Mouse (Mus musculus): ENCODE measurements around the gene Zfp764.
"Not testable (repeated sequence)": the region's sequence is repeated elsewhere in the genome, so short reads cannot be mapped to it uniquely, and the experiment has no call there.

Gene Zfp764

DNA sequence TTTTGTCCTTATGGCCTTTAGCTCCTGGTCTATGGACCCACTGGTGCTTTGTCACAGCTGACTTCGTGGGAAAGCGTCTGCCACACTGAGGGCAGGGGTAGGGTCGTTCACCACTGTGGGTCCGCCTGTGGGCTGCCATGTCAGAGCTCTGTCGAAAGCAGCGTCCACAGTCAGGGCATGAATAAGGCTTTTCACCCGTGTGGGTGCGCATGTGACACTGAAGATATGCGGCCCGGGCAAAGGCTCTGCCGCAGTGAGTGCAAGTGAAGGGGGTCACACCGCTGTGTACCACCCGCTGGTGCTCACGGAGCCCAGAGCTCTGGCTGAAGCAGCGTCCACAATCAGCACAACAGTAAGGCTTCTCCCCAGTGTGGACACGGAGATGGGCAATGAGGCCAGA, 15.1 kb downstream of the Zfp764 start:
- no peak for DNase-seq (ENCODE audit: low spot score)

DNA sequence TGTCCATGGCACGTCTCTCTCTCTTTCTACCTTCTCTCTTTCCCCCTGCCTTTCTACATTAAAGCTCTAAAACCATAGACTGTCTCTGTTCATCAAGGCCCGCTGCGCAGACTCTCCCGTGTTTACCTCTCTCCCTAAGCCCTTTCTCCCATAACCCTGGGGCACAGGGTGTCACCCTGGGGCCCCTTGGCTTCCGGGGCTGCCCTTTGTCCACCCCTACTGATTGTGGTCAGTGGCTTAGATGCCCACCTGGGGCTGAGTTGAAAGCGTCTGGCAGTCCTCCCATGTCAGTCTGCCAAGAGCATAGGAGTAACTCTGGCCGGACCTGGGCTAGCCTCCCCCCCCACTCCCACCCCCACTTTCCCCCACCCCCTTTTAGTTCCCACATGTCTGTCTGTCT, 16.3 kb downstream of the Zfp764 start:
- no peak for DNase-seq (ENCODE audit: low spot score)

DNA sequence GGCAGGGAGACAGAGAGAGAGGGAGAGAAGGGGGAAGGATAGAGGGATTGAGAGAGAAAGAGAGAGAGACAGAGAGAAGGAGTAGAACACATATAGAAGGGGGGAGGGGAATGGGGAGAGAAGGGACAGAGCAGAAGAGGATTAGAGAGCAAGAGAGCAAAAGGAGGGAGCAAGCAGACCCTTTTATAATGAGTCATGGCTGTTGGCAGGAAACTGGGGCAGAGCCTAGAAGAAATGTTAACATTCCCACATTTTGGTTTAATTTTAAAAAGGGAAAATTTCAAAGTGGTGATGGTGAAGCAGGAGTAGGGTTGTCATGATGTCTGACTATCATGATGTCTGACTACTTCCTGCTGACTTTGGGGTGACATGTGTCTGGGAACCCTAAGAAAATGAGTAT, 18.4 kb downstream of the Zfp764 start:
- not testable (repeated sequence) for DNase-seq (ENCODE audit: low spot score)

DNA sequence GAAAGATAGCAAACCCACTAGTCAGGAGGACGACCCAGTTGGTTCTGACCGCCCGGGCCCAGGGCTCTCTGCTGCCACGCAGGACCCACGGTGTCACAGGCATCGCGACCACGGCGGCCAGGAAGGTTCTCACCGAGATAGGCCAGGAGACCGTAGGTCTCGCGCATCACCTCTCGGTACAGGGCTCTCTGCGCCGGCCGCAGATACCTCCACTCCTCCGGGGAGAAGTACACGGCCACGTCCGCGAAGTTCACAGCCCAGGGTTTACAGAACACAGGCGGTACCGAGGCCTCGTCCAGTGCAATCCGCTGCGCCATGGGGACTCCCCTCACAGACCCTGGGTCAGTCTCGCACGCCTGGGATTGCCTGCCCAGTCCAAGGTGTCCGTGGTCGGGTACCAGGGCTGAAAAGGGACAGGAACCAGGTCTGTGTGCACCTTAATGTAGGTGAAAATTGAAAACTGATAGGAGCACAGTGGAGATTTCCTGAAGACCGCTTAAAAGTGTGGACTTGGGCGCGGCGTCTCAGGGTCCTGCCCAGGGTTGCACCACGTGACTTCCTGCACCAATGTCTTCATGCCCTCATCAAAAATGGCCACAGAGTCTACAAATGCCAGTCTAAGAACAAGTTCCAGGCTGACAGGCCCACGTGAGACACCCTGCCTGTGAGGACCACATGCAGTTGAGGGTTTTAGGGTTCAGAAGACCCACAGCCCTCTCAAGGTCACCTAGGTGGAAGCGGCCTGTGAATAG, 19.8 kb downstream of the Zfp764 start, which contains the start of gene 9130019O22Rik:
Gene 9130019O22Rik, minus strand, starts transcription at position 526 of the 752 bp plus-strand sequence.
- DNase-seq (ENCODE audit: low spot score) = peak; percentile 93

DNA sequence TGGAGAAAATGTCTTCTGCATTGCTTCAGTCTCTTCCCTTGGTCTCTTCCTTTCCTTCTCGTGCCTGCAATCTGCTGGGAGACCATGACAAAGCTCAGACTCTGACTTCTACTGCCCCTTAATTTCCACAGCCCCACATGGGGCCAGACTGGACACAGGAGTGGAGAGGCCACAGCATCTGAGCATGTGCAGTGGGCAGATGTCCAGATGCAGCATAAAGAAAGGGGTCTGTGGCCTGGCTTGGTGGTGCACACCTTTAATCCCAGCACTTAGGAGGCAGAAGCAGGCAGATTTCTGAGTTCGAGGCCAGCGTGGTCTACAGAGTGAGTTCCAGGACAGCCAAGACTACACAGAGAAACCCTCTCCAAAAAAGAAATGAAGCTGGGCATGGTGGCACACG, 21.1 kb downstream of the Zfp764 start:
- not testable (repeated sequence) for DNase-seq (ENCODE audit: low spot score)

DNA sequence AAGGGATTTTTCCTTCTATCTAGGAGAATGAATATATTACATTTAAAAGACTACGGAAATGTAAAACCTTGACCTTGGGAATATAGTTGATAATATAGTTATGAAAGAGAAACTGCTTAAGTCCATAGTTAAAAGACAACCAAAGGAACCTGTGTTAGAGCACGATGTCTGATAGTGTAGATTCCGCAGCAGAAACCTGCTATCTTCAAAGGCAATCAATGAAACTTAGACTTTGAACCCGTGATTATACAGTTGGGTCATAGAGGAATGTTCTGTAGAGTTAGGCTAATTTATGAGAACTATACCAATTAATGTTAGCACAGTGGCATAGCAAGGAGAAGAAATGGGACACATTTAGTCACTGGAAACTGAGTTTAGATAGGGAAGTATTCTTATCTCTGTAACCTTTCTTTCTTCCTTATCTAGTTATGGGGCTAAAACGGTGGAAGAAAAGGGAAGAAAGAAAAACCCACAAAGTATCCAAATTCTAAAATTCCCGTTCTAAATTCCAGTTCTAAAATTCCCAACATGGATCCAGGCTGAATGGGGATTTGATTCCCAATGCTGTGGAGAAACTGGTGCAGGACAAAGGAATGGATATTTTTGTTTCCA, 28.2 kb downstream of the Zfp764 start:
- no peak for DNase-seq (ENCODE audit: low spot score)

DNA sequence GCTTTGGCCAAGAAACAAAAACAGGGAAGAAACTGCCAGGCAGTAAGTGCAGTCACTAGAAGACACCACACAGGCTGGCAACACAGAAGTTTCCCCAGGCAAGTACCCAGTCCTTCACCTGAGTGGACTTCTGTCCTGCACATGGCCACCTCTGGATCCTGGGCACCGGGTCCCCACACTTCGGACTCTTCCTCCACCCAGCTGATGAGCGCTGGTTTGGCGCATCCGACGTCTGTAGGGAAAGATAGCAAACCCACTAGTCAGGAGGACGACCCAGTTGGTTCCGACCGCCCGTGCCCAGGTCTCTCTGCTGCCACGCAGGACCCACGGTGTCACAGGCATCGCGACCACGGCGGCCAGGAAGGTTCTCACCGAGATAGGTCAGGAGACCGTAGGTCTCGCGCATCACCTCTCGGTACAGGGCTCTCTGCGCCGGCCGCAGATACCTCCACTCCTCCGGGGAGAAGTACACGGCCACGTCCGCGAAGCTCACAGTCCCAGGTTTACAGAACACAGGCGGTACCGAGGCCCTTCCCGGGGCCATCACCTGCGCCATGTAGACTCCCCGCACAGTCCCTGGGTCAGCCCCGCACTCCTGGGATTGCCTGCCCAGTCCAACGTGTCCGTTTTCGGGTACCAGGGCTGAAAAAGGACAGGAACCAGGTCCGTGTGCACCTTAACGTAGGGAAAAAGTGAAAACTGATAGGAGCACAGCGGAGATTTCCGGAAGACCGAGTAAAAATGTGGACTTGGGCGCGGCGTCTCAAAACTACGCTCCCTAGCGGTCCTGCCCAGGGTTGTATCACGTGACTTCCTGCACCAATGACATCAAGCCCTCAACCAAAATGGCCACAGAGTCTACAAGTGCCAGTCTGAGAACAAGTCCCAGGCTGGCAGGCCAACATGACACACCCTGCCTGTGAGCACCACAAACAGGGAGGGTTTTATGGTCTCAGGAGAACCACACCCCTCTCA, 31.1 kb downstream of the Zfp764 start, which contains the start of gene Zfp747:
Gene Zfp747, minus strand, starts transcription at position 780 of the 975 bp plus-strand sequence.
- peak; percentile 93 for DNase-seq (ENCODE audit: low spot score)

DNA sequence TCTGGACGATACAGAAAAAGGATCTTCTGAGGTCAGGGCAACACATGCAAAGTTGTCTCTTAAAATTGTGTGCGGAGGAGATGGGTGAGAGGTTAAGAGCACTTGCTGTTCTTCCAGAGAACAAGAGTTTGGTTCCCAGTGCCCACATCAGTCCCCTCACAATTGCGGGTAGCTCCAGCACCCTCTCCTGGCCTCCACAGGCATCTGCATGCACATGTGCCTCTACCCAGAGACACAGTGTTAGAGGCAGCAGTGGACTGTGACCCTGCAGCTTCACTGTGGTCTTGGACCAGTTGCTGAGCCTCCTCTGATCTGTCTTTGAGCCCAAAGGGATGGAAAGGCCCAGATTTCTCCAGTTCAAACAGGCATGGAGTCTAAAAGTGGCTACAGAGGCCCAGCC, 34.8 kb downstream of the Zfp764 start:
- not testable (repeated sequence) for DNase-seq (ENCODE audit: low spot score)

DNA sequence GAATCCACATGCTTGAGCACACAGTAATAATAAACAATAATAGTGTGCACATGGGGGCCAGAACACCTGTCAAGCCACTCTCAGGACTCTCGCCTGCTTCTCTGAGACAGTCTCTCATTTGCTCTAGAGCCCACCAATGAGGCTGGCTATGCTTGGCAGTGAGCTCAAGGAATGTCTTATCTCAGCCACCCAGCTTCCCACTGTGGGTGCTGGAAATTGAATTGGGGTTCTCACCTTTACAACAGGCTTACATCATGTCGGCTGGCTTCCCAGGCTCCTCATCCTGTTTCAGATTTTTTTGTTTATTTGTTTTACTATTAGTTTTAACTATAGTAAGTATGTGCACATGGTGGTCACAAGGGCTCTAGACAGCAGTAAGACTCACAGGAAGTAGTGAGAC, 35.4 kb downstream of the Zfp764 start:
- DNase-seq (ENCODE audit: low spot score) = no peak

DNA sequence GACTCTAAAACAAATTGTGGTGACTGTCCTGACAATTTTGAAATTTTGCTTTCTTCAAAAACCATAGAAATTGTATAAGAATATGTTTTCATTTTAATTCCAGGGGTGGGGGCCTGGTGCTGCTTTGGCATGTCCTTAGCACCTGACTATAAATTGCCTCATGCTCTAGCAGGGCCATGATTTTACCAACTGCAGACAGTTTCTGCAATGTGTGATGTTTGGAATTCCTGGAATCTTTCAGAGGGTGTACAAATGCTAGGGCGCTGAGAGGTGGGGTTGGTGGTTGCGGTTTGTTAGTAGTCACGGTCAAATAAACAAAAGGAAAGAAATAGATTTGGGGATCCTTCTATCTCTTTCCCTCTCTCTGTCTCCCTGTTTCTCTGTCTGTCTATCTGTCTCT, 40.4 kb downstream of the Zfp764 start:
- DNase-seq (ENCODE audit: low spot score) = no peak

DNA sequence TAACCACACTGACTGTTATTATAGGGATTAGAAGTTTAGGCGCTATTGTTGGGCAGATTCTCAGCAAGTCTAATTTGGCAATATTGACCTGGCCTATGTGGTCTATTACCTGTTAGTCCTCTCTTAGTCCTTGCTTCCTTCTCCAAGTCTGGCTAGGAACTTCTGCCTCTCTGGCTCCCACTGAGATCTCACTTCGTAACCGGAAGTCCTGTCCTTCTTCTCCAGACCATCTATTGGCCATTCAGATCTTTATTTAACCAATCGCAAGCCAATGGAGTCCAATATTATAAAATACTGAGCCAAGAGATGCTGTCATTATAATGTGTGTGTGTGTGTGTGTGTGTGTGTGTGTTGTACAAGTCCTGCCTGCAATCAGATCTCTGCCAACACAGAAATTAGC, 42.5 kb downstream of the Zfp764 start:
- peak; percentile 28 for DNase-seq (ENCODE audit: low spot score)

DNA sequence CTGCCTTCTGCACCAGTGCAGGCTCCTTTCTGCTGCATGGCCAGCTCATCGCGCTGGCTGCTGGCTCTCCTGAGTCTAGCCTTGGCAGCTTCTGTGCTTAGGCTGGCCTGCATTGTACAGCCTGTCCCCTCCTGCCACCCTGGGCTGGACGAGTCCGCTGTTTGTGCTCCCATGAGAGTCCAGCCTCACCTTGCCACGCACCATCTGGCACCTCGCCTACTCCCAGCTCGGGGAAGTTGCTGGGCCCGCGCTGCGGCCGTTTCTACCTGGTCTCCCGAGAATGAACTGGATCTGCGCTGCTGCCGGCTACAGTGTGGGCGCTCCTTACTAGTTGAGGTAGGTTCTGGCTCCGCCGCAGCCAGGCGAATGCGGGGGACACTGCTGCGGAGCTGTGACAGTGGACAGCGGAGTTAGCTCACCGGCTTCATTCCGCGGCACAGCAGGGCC, 43.1 kb downstream of the Zfp764 start:
- peak; percentile 55 for DNase-seq (ENCODE audit: low spot score)

DNA sequence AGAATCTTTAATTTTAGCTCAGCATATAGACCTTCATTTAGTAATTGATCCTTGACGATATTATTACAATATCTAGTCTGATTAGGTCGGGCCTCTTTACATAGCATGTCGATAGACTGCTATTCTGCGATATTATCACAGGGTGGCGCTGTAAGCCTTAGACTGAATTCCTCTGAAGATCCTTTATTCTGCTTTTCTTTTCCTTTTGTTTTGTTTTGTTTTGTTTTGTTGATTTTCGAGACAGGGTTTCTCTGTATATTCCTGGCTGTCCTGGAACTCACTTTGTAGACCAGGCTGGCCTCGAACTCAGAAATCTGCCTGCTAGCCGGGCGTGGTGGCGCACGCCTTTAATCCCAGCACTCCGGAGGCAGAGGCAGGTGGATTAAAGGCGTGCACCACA, 44.2 kb downstream of the Zfp764 start:
- peak; percentile 40 for DNase-seq (ENCODE audit: low spot score)

DNA sequence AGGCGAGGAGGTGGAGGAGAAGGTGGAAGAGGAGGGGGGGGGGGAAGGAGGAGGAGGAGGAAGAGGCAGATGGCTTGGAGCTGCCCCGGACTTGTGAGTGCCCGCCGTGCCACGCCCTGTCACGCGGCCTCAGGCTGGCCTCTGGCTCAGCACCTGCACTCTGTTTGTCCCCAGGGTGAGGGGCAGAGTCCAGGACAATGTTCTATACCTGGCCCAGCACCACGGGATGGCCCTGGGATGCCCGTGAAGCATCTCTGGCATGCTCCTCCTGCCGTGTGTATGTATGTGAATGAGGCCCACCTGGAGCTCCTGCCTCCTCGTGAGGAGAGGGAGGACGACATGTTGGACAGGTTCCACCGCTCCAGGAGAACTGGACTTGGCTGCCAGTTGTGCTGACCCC, 45.2 kb downstream of the Zfp764 start:
- DNase-seq (ENCODE audit: low spot score) = peak; percentile 40

DNA sequence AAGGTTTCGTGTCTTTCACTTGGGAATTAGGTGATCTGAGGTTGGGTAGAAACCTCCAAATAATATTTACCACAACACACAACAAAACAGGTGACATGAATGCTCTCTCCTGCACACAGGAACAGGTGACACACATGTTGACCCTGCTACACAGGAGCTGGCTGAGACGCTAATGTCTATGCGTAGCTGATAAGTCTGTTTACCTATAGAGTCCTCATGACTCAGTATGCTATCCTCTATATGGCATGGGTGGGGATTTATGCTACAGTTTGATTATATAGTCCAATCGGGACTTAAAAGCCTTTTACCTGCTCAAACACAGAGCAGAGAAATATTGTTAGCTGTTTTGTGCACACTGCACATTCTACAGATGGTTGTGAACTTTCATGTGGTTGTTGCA, 46.4 kb downstream of the Zfp764 start:
- DNase-seq (ENCODE audit: low spot score) = no peak

DNA sequence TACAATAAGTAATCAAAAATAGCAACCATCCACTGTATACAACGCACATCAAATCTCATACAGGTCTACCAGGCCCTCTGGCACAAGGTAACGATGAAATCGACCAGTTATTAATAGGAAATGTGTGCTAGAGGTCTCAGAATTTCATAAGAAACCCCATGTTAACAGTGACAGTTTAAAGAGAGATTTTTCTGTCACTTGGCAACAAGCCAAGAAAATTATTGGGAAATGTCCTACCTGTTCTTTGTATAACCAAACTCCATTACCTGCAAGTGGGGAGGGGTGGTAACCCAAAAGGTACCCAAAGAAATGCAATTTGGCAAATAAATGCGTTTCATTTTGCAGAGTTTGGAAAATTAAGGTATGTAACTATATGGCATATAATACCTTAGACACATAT, 48.1 kb downstream of the Zfp764 start:
- no peak for DNase-seq (ENCODE audit: low spot score)

DNA sequence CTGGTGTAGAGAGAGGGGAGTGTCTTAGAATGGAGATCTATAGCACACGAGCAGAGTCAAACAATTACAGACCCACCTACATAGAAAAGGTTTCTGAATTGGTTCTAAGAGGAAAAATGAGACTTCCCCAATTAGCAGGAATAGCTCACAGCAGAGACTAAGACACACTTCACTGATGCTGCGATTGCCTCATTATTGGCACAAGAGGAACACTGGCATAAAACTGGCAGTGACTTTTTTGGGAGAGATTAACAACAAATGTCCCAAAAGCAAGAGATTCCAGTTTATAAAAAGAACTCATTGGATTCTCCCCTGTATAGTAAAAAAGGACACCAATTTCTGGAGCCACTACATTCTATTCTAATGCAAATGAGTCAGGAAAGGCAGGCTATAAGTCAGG, 48.8 kb downstream of the Zfp764 start:
- no peak for DNase-seq (ENCODE audit: low spot score)

DNA sequence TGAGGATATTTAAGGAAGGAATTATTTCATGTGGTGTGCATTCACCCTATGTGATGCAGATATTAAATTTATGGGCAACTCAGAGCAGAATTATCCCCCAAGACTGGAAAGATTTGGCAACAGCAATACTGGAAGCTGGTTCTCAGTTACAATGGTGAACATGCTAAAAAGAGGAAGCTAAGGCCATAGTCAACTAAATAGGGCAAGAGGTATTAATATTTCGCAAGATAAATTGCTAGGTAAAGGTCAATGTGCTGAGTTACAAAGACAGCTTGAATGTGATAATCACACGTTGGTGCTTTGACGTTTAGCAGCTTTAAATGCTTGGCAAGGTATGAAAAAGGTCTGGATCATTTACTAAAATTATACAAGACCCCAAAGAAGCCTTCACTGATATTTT, 50.8 kb downstream of the Zfp764 start:
- no peak for DNase-seq (ENCODE audit: low spot score)
